Mouse (Mus musculus) cerebellum, adult 9-10 months (tissue): ENCODE results near the gene Chtop.

Source experiments
- DNase-seq: peaks from one replicate; pipeline ENCODE4 v3.0.0; 2022

The Chtop gene

GRCm38 (mm10) chr3:90509747-90510123 lies 437 bp upstream of the Chtop start:
- no peak for DNase-seq

- no peak for DNase-seq
These were observed 880 bp downstream of the Chtop start for GRCm38 (mm10) chr3:90508287-90508949.

- DNase-seq: no peak
These were observed 2.9 kb downstream of the Chtop start for GRCm38 (mm10) chr3:90506362-90506761.

GRCm38 (mm10) chr3:90505216-90505615 lies 4.1 kb downstream of the Chtop start:
- DNase-seq: no peak

- DNase-seq: no peak
These were observed 5.9 kb downstream of the Chtop start for GRCm38 (mm10) chr3:90503444-90503843.

- no peak for DNase-seq
These were observed 11.7 kb downstream of the Chtop start for GRCm38 (mm10) chr3:90497597-90497996.

GRCm38 (mm10) chr3:90495850-90496525 lies 13.3 kb downstream of the Chtop start:
- DNase-seq: no peak

GRCm38 (mm10) chr3:90493831-90494540 lies 15.3 kb downstream of the Chtop start:
- DNase-seq: no peak

- DNase-seq: peak; percentile 68
These were observed 17.9 kb downstream of the Chtop start for GRCm38 (mm10) chr3:90491350-90491749.

- peak; percentile 95 for DNase-seq
These were observed 18.5 kb downstream of the Chtop start, which contains the start of gene Snapin for GRCm38 (mm10) chr3:90490696-90491256. Gene Snapin, minus strand, starts transcription at chr3:90491033.

- DNase-seq: no peak
These were observed 20.7 kb downstream of the Chtop start for GRCm38 (mm10) chr3:90488576-90488975.

GRCm38 (mm10) chr3:90486998-90487397 lies 22.3 kb downstream of the Chtop start:
- no peak for DNase-seq

- peak; percentile 98 for DNase-seq
These were observed 33.3 kb downstream of the Chtop start, which contains the start of gene Ilf2 for GRCm38 (mm10) chr3:90475831-90476611. Gene Ilf2, plus strand, starts transcription at chr3:90476126.

- peak; percentile 65 for DNase-seq
These were observed 34.0 kb downstream of the Chtop start for GRCm38 (mm10) chr3:90475151-90475830.

GRCm38 (mm10) chr3:90472213-90472612 lies 37.1 kb downstream of the Chtop start:
- no peak for DNase-seq

- DNase-seq: no peak
These were observed 41.5 kb downstream of the Chtop start for GRCm38 (mm10) chr3:90467618-90468300.

GRCm38 (mm10) chr3:90466311-90466766 lies 43.0 kb downstream of the Chtop start:
- peak; percentile 74 for DNase-seq

- no peak for DNase-seq
These were observed 43.5 kb downstream of the Chtop start, which contains the start of gene Npr1 for GRCm38 (mm10) chr3:90465686-90466310. Gene Npr1, minus strand, starts transcription at chr3:90465866.

- no peak for DNase-seq
These were observed 44.1 kb downstream of the Chtop start for GRCm38 (mm10) chr3:90465081-90465685.

- DNase-seq: no peak
These were observed 44.7 kb downstream of the Chtop start for GRCm38 (mm10) chr3:90464552-90465080.
